Mouse (Mus musculus) MEL (cell line): ENCODE measurements at regions not wholly inside any gene's neighbourhood (a gene's known extent, or its start where the extent isn't known, plus 50 kb on each side); places are given as distances from the start of the nearest gene placed in this dataset.

Source experiments
- DNase-seq: peaks from one replicate; pipeline ENCODE4 v3.0.0; 2011; ENCODE audit warnings: low read depth, low spot score
- H3K27ac ChIP-seq: 2 replicates; pipeline ENCODE4 v1.5.1; 2012; ENCODE audit warnings: low read depth, mild to moderate bottlenecking, control low read depth, low read length, moderate library complexity; ENCODE audit not compliant: control insufficient read depth
- H3K27me3 ChIP-seq, 2 experiments: fragments of 150-350 bp in 1 of 2; sonication (generic) in 1 of 2; 2 replicates each; pipeline ENCODE4 v1.6.1; 2012; ENCODE audit warnings: low read length in 2 of 2, mild to moderate bottlenecking in 2 of 2, improper control_type of control experiment in 1 of 2, moderate library complexity in 1 of 2; ENCODE audit not compliant: insufficient read depth in 2 of 2, control insufficient read depth in 1 of 2
- H3K36me3 ChIP-seq, 2 experiments: 2 replicates each; pipeline ENCODE4 v1.6.1; 2012 to 2014; ENCODE audit warnings: low read length in 2 of 2, improper control_type of control experiment in 1 of 2, inconsistent platforms in 1 of 2, mild to moderate bottlenecking in 1 of 2; ENCODE audit not compliant: insufficient read depth in 2 of 2, control insufficient read depth in 1 of 2
- H3K4me1 ChIP-seq, 2 experiments: fragments of 150-350 bp in 1 of 2; sonication (generic) in 1 of 2; 2 replicates each; pipeline ENCODE4 v1.6.1; 2012; ENCODE audit warnings: low read length in 2 of 2, improper control_type of control experiment in 1 of 2, mild to moderate bottlenecking in 1 of 2; ENCODE audit not compliant: insufficient read depth in 2 of 2, control insufficient read depth in 1 of 2
- H3K4me3 ChIP-seq, 2 experiments: fragments of 150-350 bp in 1 of 2; sonication (generic) in 1 of 2; 2 replicates each; pipeline ENCODE4 v1.5.1; 2012; ENCODE audit warnings: low read depth in 2 of 2, low read length in 2 of 2, mild to moderate bottlenecking in 2 of 2, moderate library complexity in 2 of 2, control low read depth in 1 of 2, improper control_type of control experiment in 1 of 2; ENCODE audit not compliant: control insufficient read depth in 1 of 2, insufficient read depth in 1 of 2
- H3K79me2 ChIP-seq: 2 replicates; pipeline ENCODE4 v1.6.1; 2012; ENCODE audit warnings: mild to moderate bottlenecking, low read length, moderate library complexity; ENCODE audit not compliant: control insufficient read depth, poor library complexity, insufficient read depth
- H3K9ac ChIP-seq: 2 replicates; pipeline ENCODE4 v1.6.1; 2012; ENCODE audit warnings: low read depth, mild to moderate bottlenecking, control low read depth, low read length, moderate library complexity; ENCODE audit not compliant: control insufficient read depth, poor library complexity, severe bottlenecking
- H3K9me3 ChIP-seq: fragments of 150-350 bp; sonication (generic); replicated peaks from 2 replicates; pipeline ENCODE4 v1.6.1; 2012; ENCODE audit warnings: mild to moderate bottlenecking, low read length, improper control_type of control experiment, moderate library complexity; ENCODE audit not compliant: insufficient read depth
- BHLHE40 ChIP-seq: IDR thresholded peaks from 2 replicates; pipeline ENCODE4 v1.6.1; 2012; ENCODE audit warnings: low read depth, mild to moderate bottlenecking, inconsistent platforms, low read length, improper control_type of control experiment, borderline replicate concordance
- CTCF ChIP-seq, 3 experiments: IDR thresholded peaks in 2 of 3; conservative IDR thresholded peaks in 1 of 3; 2 replicates each; pipeline ENCODE4 v1.5.1; 2011 to 2012; ENCODE audit warnings: low read length in 3 of 3, low read depth in 2 of 3, mild to moderate bottlenecking in 2 of 3, improper control_type of control experiment in 1 of 3, inconsistent platforms in 1 of 3, mixed read lengths in 1 of 3, moderate library complexity in 1 of 3; ENCODE audit not compliant: control insufficient read depth in 1 of 3, insufficient read depth in 1 of 3, poor library complexity in 1 of 3, severe bottlenecking in 1 of 3
- E2F4 ChIP-seq: IDR thresholded peaks from 2 replicates; pipeline ENCODE4 v1.6.1; 2011; ENCODE audit warnings: low read depth, low read length, improper control_type of control experiment, borderline replicate concordance
- ELF1 ChIP-seq: IDR thresholded peaks from 2 replicates; pipeline ENCODE4 v1.6.1; 2014; ENCODE audit warnings: low read depth, mild to moderate bottlenecking, inconsistent platforms, low read length, improper control_type of control experiment, moderate library complexity
- GABPA ChIP-seq: IDR thresholded peaks from 2 replicates; pipeline ENCODE4 v1.6.1; 2012; ENCODE audit warnings: low read depth, mild to moderate bottlenecking, inconsistent platforms, low read length, improper control_type of control experiment, moderate library complexity
- GATA1 ChIP-seq: IDR thresholded peaks from 2 replicates; pipeline ENCODE4 v1.6.1; 2011; ENCODE audit warnings: low read depth, low read length, improper control_type of control experiment
- HCFC1 ChIP-seq: IDR thresholded peaks from 2 replicates; pipeline ENCODE4 v1.6.1; 2012; ENCODE audit warnings: low read depth, mild to moderate bottlenecking, inconsistent platforms, low read length, improper control_type of control experiment, moderate library complexity
- MAFK ChIP-seq: IDR thresholded peaks from 2 replicates; pipeline ENCODE4 v1.6.1; 2011; ENCODE audit warnings: low read depth, mild to moderate bottlenecking, low read length, improper control_type of control experiment, borderline replicate concordance
- MAX ChIP-seq: IDR thresholded peaks from 2 replicates; pipeline ENCODE4 v1.6.1; 2011; ENCODE audit warnings: low read length, improper control_type of control experiment
- MAZ ChIP-seq: IDR thresholded peaks from 2 replicates; pipeline ENCODE4 v1.6.1; 2012; ENCODE audit warnings: low read depth, mild to moderate bottlenecking, inconsistent platforms, low read length, improper control_type of control experiment
- MEF2A ChIP-seq: IDR thresholded peaks from 2 replicates; pipeline ENCODE4 v1.6.1; 2014; ENCODE audit warnings: low read depth, mild to moderate bottlenecking, inconsistent platforms, low read length, improper control_type of control experiment; ENCODE audit not compliant: poor library complexity, insufficient replicate concordance, severe bottlenecking; ENCODE audit errors: extremely low read depth
- MXI1 ChIP-seq: IDR thresholded peaks from 2 replicates; pipeline ENCODE4 v1.6.1; 2011; ENCODE audit warnings: mild to moderate bottlenecking, low read depth, low read length, improper control_type of control experiment
- MYB ChIP-seq: IDR thresholded peaks from 2 replicates; pipeline ENCODE4 v1.6.1; 2011; ENCODE audit warnings: mild to moderate bottlenecking, low read depth, low read length, improper control_type of control experiment
- MYC ChIP-seq: IDR thresholded peaks from 2 replicates; pipeline ENCODE4 v1.6.1; 2011; ENCODE audit warnings: low read depth, mild to moderate bottlenecking, low read length, improper control_type of control experiment, moderate library complexity
- NELFE ChIP-seq: IDR thresholded peaks from 2 replicates; pipeline ENCODE4 v1.6.1; 2011; ENCODE audit warnings: low read depth, low read length, improper control_type of control experiment
- NRF1 ChIP-seq: IDR thresholded peaks from 2 replicates; pipeline ENCODE4 v1.6.1; 2014; ENCODE audit warnings: low read depth, mild to moderate bottlenecking, inconsistent platforms, low read length, improper control_type of control experiment, moderate library complexity; ENCODE audit not compliant: poor library complexity, insufficient read depth, severe bottlenecking
- POLR2A ChIP-seq, 2 experiments: IDR thresholded peaks; 2 replicates each; pipeline ENCODE4 v1.6.1; 2011 to 2012; ENCODE audit warnings: low read length in 2 of 2, mild to moderate bottlenecking in 2 of 2, control low read depth in 1 of 2, improper control_type of control experiment in 1 of 2, low read depth in 1 of 2, moderate library complexity in 1 of 2; ENCODE audit not compliant: control insufficient read depth in 1 of 2, insufficient read depth in 1 of 2, poor library complexity in 1 of 2
- POLR2AphosphoS2 ChIP-seq: IDR thresholded peaks from 2 replicates; pipeline ENCODE4 v1.6.1; 2011; ENCODE audit warnings: low read length, improper control_type of control experiment
- POLR2AphosphoS5 ChIP-seq: IDR thresholded peaks from 2 replicates; pipeline ENCODE4 v1.6.1; 2012; ENCODE audit warnings: low read depth, borderline replicate concordance, mild to moderate bottlenecking, inconsistent platforms, low read length, moderate library complexity, mixed read lengths
- RAD21 ChIP-seq: IDR thresholded peaks from 2 replicates; pipeline ENCODE4 v1.6.1; 2011; ENCODE audit warnings: mild to moderate bottlenecking, low read depth, low read length, improper control_type of control experiment
- SIN3A ChIP-seq: IDR thresholded peaks from 2 replicates; pipeline ENCODE4 v1.6.1; 2012; ENCODE audit warnings: low read length, improper control_type of control experiment, inconsistent platforms
- SMC3 ChIP-seq: IDR thresholded peaks from 2 replicates; pipeline ENCODE4 v1.6.1; 2011; ENCODE audit warnings: low read depth, low read length, improper control_type of control experiment
- TAL1 ChIP-seq: IDR thresholded peaks from 2 replicates; pipeline ENCODE4 v1.6.1; 2012; ENCODE audit warnings: mild to moderate bottlenecking, inconsistent platforms, low read length, moderate library complexity, mixed read lengths
- TBP ChIP-seq: IDR thresholded peaks from 2 replicates; pipeline ENCODE4 v1.8.0; 2011; ENCODE audit warnings: low read depth, low read length, improper control_type of control experiment
- TCF12 ChIP-seq: IDR thresholded peaks from 2 replicates; pipeline ENCODE4 v1.6.1; 2014; ENCODE audit warnings: low read depth, mild to moderate bottlenecking, inconsistent platforms, low read length, improper control_type of control experiment, moderate library complexity
- USF2 ChIP-seq, 2 experiments: IDR thresholded peaks; 2 replicates each; pipeline ENCODE4 v1.6.1; 2011 to 2012; ENCODE audit warnings: improper control_type of control experiment in 2 of 2, low read length in 2 of 2, borderline replicate concordance in 1 of 2, inconsistent platforms in 1 of 2, low read depth in 1 of 2, mild to moderate bottlenecking in 1 of 2; ENCODE audit not compliant: insufficient read depth in 1 of 2
- ZC3H11A ChIP-seq: IDR thresholded peaks from 2 replicates; pipeline ENCODE4 v1.6.1; 2012; ENCODE audit warnings: low read depth, mild to moderate bottlenecking, inconsistent platforms, low read length, improper control_type of control experiment
- ZKSCAN1 ChIP-seq: IDR thresholded peaks from 2 replicates; pipeline ENCODE4 v1.6.1; 2012; ENCODE audit warnings: low read depth, mild to moderate bottlenecking, inconsistent platforms, low read length, improper control_type of control experiment, moderate library complexity

GRCm38 (mm10) chr1:120801248-120801979 lies 199.2 kb downstream of the En1 start:
- no peak for TF ChIP-seq POLR2A (IDR thresholded peaks at IDR 0.05; ENCODE audit: control insufficient read depth in 1 of 2, insufficient read depth in 1 of 2, low read depth in 1 of 2, low read length in 2 of 2, poor library complexity in 1 of 2)
- no peak for TF ChIP-seq MYC
- no peak for TF ChIP-seq CTCF (IDR thresholded peaks at IDR 0.05 in 2 of 3, conservative IDR thresholded peaks at IDR 0.05 in 1 of 3; ENCODE audit: control insufficient read depth in 1 of 3, insufficient read depth in 1 of 3, low read depth in 2 of 3, low read length in 3 of 3, poor library complexity in 1 of 3, severe bottlenecking in 1 of 3)
- TF ChIP-seq MEF2A = no peak
- TF ChIP-seq ZC3H11A = no peak
- TF ChIP-seq RAD21 = no peak
- TF ChIP-seq GATA1 = no peak
- TF ChIP-seq TCF12 = no peak
- no peak for TF ChIP-seq BHLHE40
- TF ChIP-seq POLR2AphosphoS5 = no peak
- no peak for TF ChIP-seq MXI1
- TF ChIP-seq USF2 (IDR thresholded peaks at IDR 0.05; ENCODE audit: borderline replicate concordance in 1 of 2, insufficient read depth in 1 of 2, low read depth in 1 of 2, low read length in 2 of 2) = no peak
- TF ChIP-seq TBP = no peak
- TF ChIP-seq POLR2AphosphoS2 = no peak
- TF ChIP-seq NELFE = no peak
- no peak for TF ChIP-seq MYB
- no peak for TF ChIP-seq SIN3A
- Histone ChIP-seq H3K4me1 (no peaks in the 10 kb centered on the region), H3K27ac (no peak overlapping the region), H3K9ac (no peak overlapping the region), H3K27me3 (no peaks in the 10 kb centered on the region), H3K9me3 (no peaks in the 10 kb centered on the region), H3K36me3 (no peaks in the 10 kb centered on the region), H3K4me3 (no peak overlapping the region), H3K79me2 (no peaks in the 10 kb centered on the region)
- DNase-seq = no peak

GRCm38 (mm10) chr1:120801980-120802364 lies 199.8 kb downstream of the En1 start:
- no peak for DNase-seq
- no peaks in the 10 kb centered on the region for H3K36me3 ChIP-seq
- H3K27ac ChIP-seq = no peak overlapping the region
- TF ChIP-seq HCFC1 (no peak), NRF1 (no peak), SMC3 (no peak), SIN3A (no peak), MAZ (no peak), MAFK (no peak), CTCF (IDR thresholded peaks at IDR 0.05 in 2 of 3, conservative IDR thresholded peaks at IDR 0.05 in 1 of 3; ENCODE audit: control insufficient read depth in 1 of 3, insufficient read depth in 1 of 3, low read depth in 2 of 3, low read length in 3 of 3, poor library complexity in 1 of 3, severe bottlenecking in 1 of 3) (no peak), RAD21 (no peak), MYC (no peak), POLR2AphosphoS2 (no peak), TAL1 (no peak), MAX (no peak), USF2 (IDR thresholded peaks at IDR 0.05; ENCODE audit: borderline replicate concordance in 1 of 2, insufficient read depth in 1 of 2, low read depth in 1 of 2, low read length in 2 of 2) (no peak), ZKSCAN1 (no peak), ZC3H11A (no peak), BHLHE40 (no peak), GABPA (no peak), ELF1 (no peak), TCF12 (no peak), E2F4 (no peak)
- no peaks in the 10 kb centered on the region for H3K79me2 ChIP-seq
- H3K27me3 ChIP-seq = no peaks in the 10 kb centered on the region
- no peaks in the 10 kb centered on the region for H3K4me1 ChIP-seq
- no peaks in the 10 kb centered on the region for H3K9me3 ChIP-seq
- no peak overlapping the region for H3K9ac ChIP-seq
- H3K4me3 ChIP-seq = no peak overlapping the region
